Mouse (Mus musculus): ENCODE results near the gene Zfp689. TPM values are rescaled to one million over a fixed set of nuclear protein-coding genes. Genes with fewer than 3 reads are reported as not detected.

The Zfp689 gene
- polyA plus RNA-seq (2017; shearing (Covaris generic)), result 10 to 100 TPM in 1 of 2 experiments, 1 to 10 TPM in 1; 5.1 to 13.4 TPM

DNA sequence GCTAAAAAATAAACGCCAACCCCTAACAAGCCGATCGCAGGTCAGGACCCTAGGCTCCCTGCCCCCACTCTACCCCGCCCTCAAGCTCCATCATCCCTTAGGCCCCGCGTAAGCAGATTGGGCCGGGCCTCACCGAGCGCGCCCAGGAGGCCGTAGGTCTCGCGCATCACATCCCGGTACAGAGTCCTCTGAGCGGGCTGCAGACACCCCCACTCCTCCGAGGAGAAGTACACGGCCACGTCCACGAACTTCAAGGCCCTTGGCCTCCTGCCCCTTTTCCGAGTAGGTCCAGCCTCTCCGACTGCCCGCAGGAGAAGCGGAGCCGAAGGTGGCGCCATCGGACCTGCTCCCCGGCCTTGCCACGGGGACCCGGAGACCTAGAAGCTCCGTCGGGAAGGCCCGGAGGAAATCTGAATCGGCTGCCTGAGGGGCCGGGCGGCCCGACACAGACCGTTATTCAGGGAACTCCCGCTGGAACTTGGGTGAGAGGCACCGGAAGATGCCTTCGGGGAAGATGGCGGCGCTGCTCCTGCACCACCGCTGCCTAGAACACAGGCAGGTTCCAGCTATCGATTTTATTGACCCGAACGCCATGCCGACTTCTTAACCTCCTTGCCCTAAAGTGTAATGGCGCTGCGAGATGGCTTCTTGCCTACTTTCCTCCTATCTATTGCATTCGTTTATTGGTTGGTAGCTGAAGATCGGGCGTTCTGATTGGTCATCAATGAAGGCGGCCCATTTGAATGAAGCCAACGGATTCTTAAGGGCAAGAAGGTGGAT, at the start of gene Zfp689:
Gene Zfp689, minus strand, starts transcription at position 638 of the 780 bp plus-strand sequence.

GRCm38 (mm10) chr7:127478635-127479317, 29.8 kb upstream of the Zfp689 start, which contains the start of gene Fbrs:
Gene Fbrs, plus strand, starts transcription at chr7:127479199.

DNA sequence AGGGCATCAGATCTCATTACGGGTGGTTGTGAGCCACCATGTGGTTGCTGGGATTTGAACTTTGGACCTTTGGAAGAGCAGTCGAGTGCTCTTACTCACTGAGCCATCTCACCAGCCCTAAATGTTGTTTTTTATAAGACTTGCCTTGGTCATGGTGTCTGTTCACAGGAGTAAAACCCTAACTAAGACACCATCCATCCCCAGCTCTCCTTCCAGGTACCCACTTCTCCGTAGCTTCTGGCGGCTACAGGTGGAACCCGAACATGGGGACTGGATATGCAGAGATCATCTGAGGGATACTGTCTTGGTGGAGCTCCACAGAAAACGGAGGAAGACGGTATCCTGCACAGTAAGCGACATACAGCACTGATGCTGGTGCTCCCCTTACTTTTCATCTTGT, 10.4 kb upstream of the Zfp689 start, which contains the start of gene Prr14:
Gene Prr14, plus strand, starts transcription at position 301 of the 400 bp plus-strand sequence.

DNA sequence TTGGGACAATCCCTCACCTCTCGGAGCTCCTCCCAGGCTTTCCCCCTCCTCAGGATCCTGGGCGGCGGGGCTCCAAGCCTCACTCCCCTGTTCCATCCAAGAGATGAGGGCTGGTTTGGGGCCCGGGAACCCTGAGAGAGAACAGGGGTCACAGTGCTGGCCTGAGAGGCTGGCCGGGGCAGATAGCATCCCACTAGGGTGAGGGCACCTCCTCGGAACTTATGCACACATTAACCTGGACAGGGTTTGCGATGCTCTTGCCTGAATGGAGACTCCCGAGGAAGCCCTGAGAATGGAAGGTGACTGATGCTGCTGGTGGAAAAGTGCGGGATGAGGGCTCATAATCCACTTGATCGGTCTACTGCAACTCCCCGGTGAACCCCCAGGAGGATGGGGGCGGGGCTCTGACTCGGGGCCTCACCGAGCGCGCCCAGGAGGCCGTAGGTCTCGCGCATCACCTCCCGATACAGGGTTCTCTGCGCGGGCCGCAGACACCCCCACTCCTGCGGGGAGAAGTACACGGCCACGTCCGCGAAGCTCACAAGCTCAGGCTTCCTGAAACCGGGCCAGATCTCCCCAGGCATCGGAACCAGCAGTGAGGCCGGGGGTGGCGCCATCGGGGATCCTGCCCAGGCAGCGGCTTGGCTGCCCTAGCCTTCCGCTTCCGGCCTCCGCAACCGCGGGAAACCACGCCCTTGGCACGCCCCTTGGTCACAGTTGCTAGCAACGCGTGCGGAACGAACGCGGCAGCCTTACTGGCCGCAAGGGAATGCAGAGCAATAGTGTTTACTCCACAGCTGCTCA, 27.4 kb downstream of the Zfp689 start, which contains the start of gene Zfp688:
Gene Zfp688, minus strand, starts transcription at position 681 of the 804 bp plus-strand sequence.

GRCm38 (mm10) chr7:127406002-127406987, 42.7 kb downstream of the Zfp689 start, which contains the start of gene Zfp764:
Gene Zfp764, minus strand, starts transcription at chr7:127406822.

GRCm38 (mm10) chr7:127393157-127393943, 55.6 kb downstream of the Zfp689 start, which contains the start of gene E430018J23Rik:
Gene E430018J23Rik, minus strand, starts transcription at chr7:127393629.

Other genes with a start within 250 kb of the Zfp689 start
- gene Tbc1d10b, start 240.7 kb downstream of the Zfp689 start, polyA plus RNA-seq (2017; shearing (Covaris generic)), result 100 to 1,000 TPM in 1 of 2 experiments, 10 to 100 TPM in 1; 71.6 to 101 TPM
- 10 to 100 TPM; 11.1 to 22.9 TPM for gene Mylpf, start 240.3 kb downstream of the Zfp689 start, polyA plus RNA-seq (2017; shearing (Covaris generic))
- 10 to 100 TPM; 20.4 to 32.8 TPM for gene Zfp553, start 216.1 kb downstream of the Zfp689 start, polyA plus RNA-seq (2017; shearing (Covaris generic))
- 100 to 1,000 TPM; 433 to 501 TPM for gene Sept1, start 216.0 kb downstream of the Zfp689 start, polyA plus RNA-seq (2017; shearing (Covaris generic))
- gene Zfp771, start 204.9 kb downstream of the Zfp689 start, polyA plus RNA-seq (2017; shearing (Covaris generic)), result 10 to 100 TPM; 14.6 to 20.7 TPM
- 10 to 100 TPM; 27.8 to 34.4 TPM for gene Dctpp1, start 188.4 kb downstream of the Zfp689 start, polyA plus RNA-seq (2017; shearing (Covaris generic))
- gene Sephs2, start 175.1 kb downstream of the Zfp689 start, polyA plus RNA-seq (2017; shearing (Covaris generic)), result 10 to 100 TPM; 34.4 to 44.5 TPM
- 100 to 1,000 TPM; 325 to 340 TPM for gene Itgal, start 152.9 kb downstream of the Zfp689 start, polyA plus RNA-seq (2017; shearing (Covaris generic))
- gene Zfp768, start 103.6 kb downstream of the Zfp689 start, polyA plus RNA-seq (2017; shearing (Covaris generic)), result under 1 TPM in 1 of 2 experiments, not detected in 1; 0.55 TPM
- 10 to 100 TPM; 15.1 to 22.7 TPM for gene Zfp747, start 73.1 kb downstream of the Zfp689 start, polyA plus RNA-seq (2017; shearing (Covaris generic))
- 10 to 100 TPM in 1 of 2 experiments, 1 to 10 TPM in 1; 7.4 to 15.1 TPM for gene 9130019O22Rik, start 62.0 kb downstream of the Zfp689 start, polyA plus RNA-seq (2017; shearing (Covaris generic))
- gene E430018J23Rik, start 55.5 kb downstream of the Zfp689 start, polyA plus RNA-seq (2017; shearing (Covaris generic)), result 1 to 10 TPM; 6.3 to 6.7 TPM
- 10 to 100 TPM; 13.3 to 15.4 TPM for gene Zfp764, start 42.3 kb downstream of the Zfp689 start, polyA plus RNA-seq (2017; shearing (Covaris generic))
- gene Zfp688, start 27.1 kb downstream of the Zfp689 start, polyA plus RNA-seq (2017; shearing (Covaris generic)), result 10 to 100 TPM; 43.5 to 48.6 TPM
- gene Prr14, start 10.5 kb upstream of the Zfp689 start, polyA plus RNA-seq (2017; shearing (Covaris generic)), result 100 to 1,000 TPM; 126 to 153 TPM
- 10 to 100 TPM; 16.7 to 18.1 TPM for gene Fbrs, start 30.0 kb upstream of the Zfp689 start, polyA plus RNA-seq (2017; shearing (Covaris generic))
- 10 to 100 TPM; 53.0 to 56.2 TPM for gene Srcap, start 62.8 kb upstream of the Zfp689 start, polyA plus RNA-seq (2017; shearing (Covaris generic))
- gene Gm42715, start 70.4 kb upstream of the Zfp689 start, polyA plus RNA-seq (2017; shearing (Covaris generic)), result 1 to 10 TPM; 6.6 to 9.7 TPM
- 10 to 100 TPM; 11.5 to 15.8 TPM for gene Tmem265, start 112.2 kb upstream of the Zfp689 start, polyA plus RNA-seq (2017; shearing (Covaris generic))
- 100 to 1,000 TPM; 108 to 132 TPM for gene Phkg2, start 124.2 kb upstream of the Zfp689 start, polyA plus RNA-seq (2017; shearing (Covaris generic))
- 1 to 10 TPM in 1 of 2 experiments, under 1 TPM in 1; 0.82 to 1.1 TPM for gene Ccdc189, start 139.4 kb upstream of the Zfp689 start, polyA plus RNA-seq (2017; shearing (Covaris generic))
- 100 to 1,000 TPM; 107 to 163 TPM for gene Rnf40, start 139.6 kb upstream of the Zfp689 start, polyA plus RNA-seq (2017; shearing (Covaris generic))
- gene Zfp629, start 166.6 kb upstream of the Zfp689 start, polyA plus RNA-seq (2017; shearing (Covaris generic)), result under 1 TPM in 1 of 2 experiments, not detected in 1; 0.24 TPM